Mouse (Mus musculus) lung, postnatal 0 days (tissue): ENCODE measurements around the gene Blm. TPM values are rescaled to one million over a fixed set of nuclear protein-coding genes. Genes with fewer than 3 reads are reported as not detected.

Source experiments
- ATAC-seq: fragments of 200-750 bp; cut with Nextera tagmentation; 2 replicates; pipeline ENCODE4 v1.8.0; 2017; ENCODE audit warnings: moderate library complexity
- DNase-seq: peaks from one replicate; pipeline ENCODE4 v3.0.0-alpha.2; 2016; ENCODE audit warnings: low spot score
- H3K27ac ChIP-seq: fragments of 300-500 bp; sonication (generic); 2 replicates; pipeline ENCODE4 v1.5.1; 2014; ENCODE audit warnings: antibody characterized with exemption, mild to moderate bottlenecking, low read length, mixed read lengths
- H3K27me3 ChIP-seq: fragments of 300-500 bp; sonication (generic); replicated peaks from 2 replicates; pipeline ENCODE4 v1.6.1; 2014; ENCODE audit warnings: low read length, mixed read lengths; ENCODE audit not compliant: insufficient read depth
- H3K36me3 ChIP-seq: fragments of 300-500 bp; sonication (generic); 2 replicates; pipeline ENCODE4 v1.6.1; 2014; ENCODE audit warnings: low read length, mixed read lengths; ENCODE audit not compliant: insufficient read depth
- H3K4me1 ChIP-seq: fragments of 300-500 bp; sonication (generic); 2 replicates; pipeline ENCODE4 v1.6.1; 2014; ENCODE audit warnings: antibody characterized with exemption, low read depth, low read length, mixed read lengths; ENCODE audit not compliant: insufficient read depth
- H3K4me2 ChIP-seq: fragments of 300-500 bp; sonication (generic); replicated peaks from 2 replicates; pipeline ENCODE4 v1.6.1; 2014; ENCODE audit warnings: low read depth, mild to moderate bottlenecking, low read length, moderate library complexity, mixed read lengths
- H3K4me3 ChIP-seq: fragments of 300-500 bp; sonication (generic); 2 replicates; pipeline ENCODE4 v1.5.1; 2014; ENCODE audit warnings: low read depth, low read length
- H3K9ac ChIP-seq: fragments of 300-500 bp; sonication (generic); replicated peaks from 2 replicates; pipeline ENCODE4 v1.6.1; 2014; ENCODE audit warnings: low read depth, mild to moderate bottlenecking
- H3K9me3 ChIP-seq: fragments of 300-500 bp; sonication (generic); 2 replicates; pipeline ENCODE4 v1.6.1; 2016; ENCODE audit warnings: low read length, mixed read lengths
- CTCF ChIP-seq: IDR thresholded peaks from 2 replicates; pipeline ENCODE4 v1.5.1; 2016; ENCODE audit warnings: antibody characterized with exemption, mild to moderate bottlenecking
- EP300 ChIP-seq: IDR thresholded peaks from 2 replicates; pipeline ENCODE4 v1.6.1; 2016; ENCODE audit warnings: antibody characterized with exemption, mild to moderate bottlenecking, control low read depth
- WGBS: fragments of 180-500 bp; shearing (Covaris S2); extraction: QIAGEN DNeasy Blood & Tissue Kit; methylation state at CpG from one replicate; pipeline ENCODE4 v1.1.7; 2014; 5-methylcytosine and 5-hydroxymethylcytosine counted together
- polyA plus RNA-seq: library from polyadenylated mRNA; unstranded; fragments of >200 nt; fragmentation: Nextera tagmentation; extraction: Ambion mirVana; gene quantifications from 2 replicates; pipeline ENCODE4 v1.2.1, GENCODE M21; 2015

Gene Blm
- polyA plus RNA-seq, 1 experiment from 2014 or later: 2.4 TPM

DNA sequence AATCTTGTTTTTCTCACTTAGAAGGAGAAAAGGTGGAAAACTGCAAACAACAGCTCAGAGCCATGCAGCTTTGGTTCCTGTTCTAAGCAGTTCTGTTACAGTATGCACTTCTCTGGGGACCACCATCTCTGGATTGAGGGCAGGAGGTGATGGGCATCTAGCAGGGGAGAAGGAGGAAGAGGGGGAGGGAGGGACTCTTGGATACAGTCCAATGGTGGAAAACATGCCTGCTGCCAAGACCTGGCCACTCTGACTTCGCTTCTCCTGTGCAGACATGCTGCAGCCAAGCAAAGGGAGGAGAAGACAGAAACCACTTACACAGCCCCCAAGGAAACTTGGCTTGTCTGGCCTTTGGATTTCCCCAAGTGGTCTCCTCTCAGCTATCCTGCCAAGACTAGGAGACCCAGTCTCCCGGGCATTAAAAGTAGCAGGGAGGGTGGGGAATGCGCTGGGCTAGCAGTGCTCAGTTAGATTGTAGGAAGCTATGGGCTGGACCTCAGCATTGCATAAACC lies 77.0 kb downstream of the Blm start:
- TF ChIP-seq CTCF: no peak
- no peak for TF ChIP-seq EP300
- ATAC-seq (no peak), DNase-seq (no peak)
- WGBS: 52% methylated on average over 3 of the region's 3 CpGs
- Histone ChIP-seq H3K9me3 (no peaks in the 10 kb centered on the region), H3K27me3 (no peaks in the 10 kb centered on the region), H3K4me1 (peaks cover 7% of the 10 kb centered on the region), H3K27ac (no peak overlapping the region), H3K4me3 (no peak overlapping the region), H3K4me2 (no peak overlapping the region), H3K36me3 (no peaks in the 10 kb centered on the region), H3K9ac (no peak overlapping the region)

DNA sequence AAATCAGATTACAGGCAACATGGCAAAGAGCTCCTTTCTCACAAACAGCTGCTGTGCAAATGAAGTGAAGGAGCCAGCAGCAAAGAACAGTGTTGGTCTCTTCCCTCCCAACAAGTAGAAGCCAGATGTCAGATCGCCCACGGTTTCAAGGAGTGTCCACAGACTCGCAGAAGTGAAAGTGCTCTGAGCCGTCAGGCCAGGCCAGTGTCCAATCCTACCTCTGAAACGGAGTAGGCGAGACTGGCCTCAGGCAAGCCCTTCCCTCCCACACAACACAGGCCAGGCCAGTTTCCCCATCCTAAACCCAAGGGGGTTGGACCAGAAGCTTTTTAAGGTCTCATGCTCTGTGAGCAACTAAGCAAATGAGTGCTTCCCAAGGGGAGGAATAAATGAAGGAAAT lies 77.7 kb downstream of the Blm start:
- no peak overlapping the region for H3K4me2 ChIP-seq
- no peak overlapping the region for H3K4me3 ChIP-seq
- H3K27me3 ChIP-seq: no peaks in the 10 kb centered on the region
- TF ChIP-seq CTCF: no peak
- no peak for TF ChIP-seq EP300
- peak; percentile 69 for ATAC-seq
- whole genome bisulfite sequencing: 49% methylated on average over 6 of the region's 6 CpGs
- peaks cover 7% of the 10 kb centered on the region for H3K4me1 ChIP-seq
- H3K27ac ChIP-seq: no peak overlapping the region
- DNase-seq: peak; percentile 49
- no peak overlapping the region for H3K9ac ChIP-seq
- H3K36me3 ChIP-seq: no peaks in the 10 kb centered on the region
- no peaks in the 10 kb centered on the region for H3K9me3 ChIP-seq

DNA sequence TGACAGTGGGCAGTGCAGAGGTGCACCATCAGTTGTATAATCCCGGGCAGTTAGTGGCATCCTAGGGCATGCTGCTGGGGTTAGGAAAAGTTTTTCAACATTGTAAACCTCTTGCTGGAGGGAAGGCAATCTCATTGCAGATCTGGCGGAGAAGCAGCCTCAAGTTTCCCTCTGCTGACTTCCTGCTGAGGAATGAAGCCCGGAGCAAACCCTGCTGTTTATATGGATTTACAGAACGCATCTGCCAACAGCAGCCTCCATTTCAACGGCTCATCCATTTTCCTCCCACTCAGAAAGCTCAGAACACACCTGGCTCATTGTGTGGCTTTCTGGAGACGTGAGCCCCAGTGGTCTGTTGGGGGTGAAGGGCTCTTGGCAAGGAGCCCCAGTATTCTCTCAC lies 78.6 kb downstream of the Blm start:
- no peak for DNase-seq
- no peaks in the 10 kb centered on the region for H3K36me3 ChIP-seq
- no peak for TF ChIP-seq CTCF
- no peak for TF ChIP-seq EP300
- no peak overlapping the region for H3K4me2 ChIP-seq
- H3K4me3 ChIP-seq: no peak overlapping the region
- H3K9me3 ChIP-seq: no peaks in the 10 kb centered on the region
- no peak overlapping the region for H3K27ac ChIP-seq
- no peaks in the 10 kb centered on the region for H3K27me3 ChIP-seq
- 58% methylated on average over 6 of the region's 6 CpGs for WGBS
- peaks cover 7% of the 10 kb centered on the region for H3K4me1 ChIP-seq
- no peak overlapping the region for H3K9ac ChIP-seq
- no peak for ATAC-seq

DNA sequence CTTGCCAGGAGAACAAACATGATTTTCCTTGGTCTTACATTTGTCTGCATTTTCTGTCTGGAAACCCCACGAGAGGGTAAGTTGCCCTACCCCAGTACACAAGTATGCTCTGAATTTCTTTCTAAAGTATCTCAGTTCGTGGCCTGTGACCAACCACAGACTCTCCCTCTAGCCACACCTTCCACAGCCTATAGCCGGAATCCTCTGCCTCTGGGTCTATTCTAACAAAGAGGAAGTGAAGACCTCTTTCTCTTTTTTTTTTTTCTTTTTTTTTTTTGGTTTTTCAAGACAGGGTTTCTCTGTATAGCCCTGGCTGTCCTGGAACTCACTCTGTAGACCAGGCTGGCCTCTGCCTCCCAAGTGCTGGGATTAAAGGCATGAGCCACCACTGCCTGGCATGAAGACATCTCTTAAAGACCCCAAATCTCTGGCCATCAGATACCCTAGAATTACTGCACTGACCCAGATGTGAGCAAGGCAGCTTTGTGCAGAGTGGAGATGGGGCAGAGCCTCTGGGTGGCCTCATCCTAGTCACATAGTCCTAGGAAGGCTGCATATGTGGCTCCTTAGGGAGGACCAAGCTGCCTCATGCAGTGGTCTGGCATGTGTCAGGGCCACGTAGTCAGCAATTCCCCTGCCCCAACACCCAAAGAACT lies 79.3 kb downstream of the Blm start:
- no peak overlapping the region for H3K4me3 ChIP-seq
- no peak for DNase-seq
- TF ChIP-seq EP300 (no peak), CTCF (no peak)
- no peak overlapping the region for H3K9ac ChIP-seq
- H3K4me2 ChIP-seq: no peak overlapping the region
- H3K4me1 ChIP-seq: peaks cover 7% of the 10 kb centered on the region
- H3K27ac ChIP-seq: no peak overlapping the region
- WGBS: 58% methylated on average over 4 of the region's 4 CpGs
- ATAC-seq: no peak
- H3K36me3 ChIP-seq: no peaks in the 10 kb centered on the region
- H3K9me3 ChIP-seq: no peaks in the 10 kb centered on the region
- no peaks in the 10 kb centered on the region for H3K27me3 ChIP-seq

DNA sequence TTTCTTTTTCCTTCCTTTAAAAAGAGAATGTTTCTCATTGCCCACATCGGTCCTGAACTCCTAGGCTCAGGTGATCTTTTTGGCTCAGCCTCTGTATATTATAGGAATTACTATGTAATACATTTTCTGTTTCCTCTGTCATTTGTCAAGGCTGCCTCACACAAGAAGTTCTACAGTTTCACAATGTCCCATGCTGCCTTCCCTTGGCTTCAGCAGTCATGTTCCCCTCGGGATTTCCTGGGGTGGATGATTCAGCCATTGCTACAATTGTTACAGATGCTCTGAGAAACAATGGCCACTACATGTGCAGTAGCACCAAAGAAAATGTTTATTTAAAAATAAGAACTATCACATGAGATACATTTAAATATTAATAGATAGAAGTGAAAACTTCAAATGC lies 80.1 kb downstream of the Blm start:
- WGBS: 52% methylated on average over 2 of the region's 2 CpGs
- Histone ChIP-seq H3K36me3 (no peaks in the 10 kb centered on the region), H3K4me3 (no peak overlapping the region), H3K9me3 (no peaks in the 10 kb centered on the region), H3K4me2 (no peak overlapping the region), H3K27me3 (no peaks in the 10 kb centered on the region), H3K4me1 (peaks cover 7% of the 10 kb centered on the region), H3K27ac (no peak overlapping the region), H3K9ac (no peak overlapping the region)
- DNase-seq: peak; percentile 55
- no peak for TF ChIP-seq CTCF
- TF ChIP-seq EP300: peak; percentile 74; the same call in 1 of the 2 replicates
- peak; percentile 46 for ATAC-seq

DNA sequence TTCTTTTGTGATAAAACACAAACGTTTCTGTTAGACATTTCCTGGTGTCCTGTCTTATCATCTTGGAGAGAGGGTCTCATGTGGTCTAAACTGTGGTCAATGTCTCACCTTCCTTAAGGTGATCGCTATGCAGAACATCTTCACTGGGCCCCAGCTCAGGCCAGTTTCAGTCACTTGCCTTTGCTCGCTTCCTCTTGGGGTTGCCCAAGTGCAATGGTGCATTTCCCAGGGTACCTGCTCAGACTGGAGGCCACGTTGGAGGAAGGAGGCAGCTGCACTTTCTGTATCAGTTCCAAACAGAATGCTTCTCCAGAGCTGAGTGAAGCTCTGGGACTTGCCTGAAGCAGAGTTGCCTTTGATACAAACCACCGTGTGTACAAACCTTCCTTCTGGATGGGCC lies 80.9 kb downstream of the Blm start:
- Histone ChIP-seq H3K27me3 (no peaks in the 10 kb centered on the region), H3K4me3 (no peak overlapping the region), H3K36me3 (no peaks in the 10 kb centered on the region), H3K9ac (no peak overlapping the region), H3K4me1 (peaks cover 7% of the 10 kb centered on the region), H3K9me3 (no peaks in the 10 kb centered on the region), H3K4me2 (no peak overlapping the region), H3K27ac (no peak overlapping the region)
- ATAC-seq (no peak), DNase-seq (no peak)
- TF ChIP-seq EP300 (no peak), CTCF (no peak)
- 87% methylated on average over 5 of the region's 5 CpGs for WGBS
